Mouse (Mus musculus) lung, embryonic 15.5 days (tissue): Measurements from ENCODE around the gene Primpol. TPM values are rescaled to one million over a fixed set of nuclear protein-coding genes. Genes with fewer than 3 reads are reported as not detected.
"Not testable (repeated sequence)": the region's sequence is repeated elsewhere in the genome, so short reads cannot be mapped to it uniquely, and the experiment has no call there.

Experiments
- ATAC-seq: fragments of 200-750 bp; cut with Nextera tagmentation; 2 replicates; pipeline ENCODE4 v1.8.0; 2017; ENCODE audit warnings: moderate number of reproducible peaks, borderline replicate concordance; ENCODE audit not compliant: low FRiP score, low TSS enrichment; ENCODE audit errors: extremely low read depth
- H3K27ac ChIP-seq: fragments of 300-500 bp; sonication (generic); 2 replicates; pipeline ENCODE4 v1.5.1; 2015; ENCODE audit warnings: moderate library complexity, mild to moderate bottlenecking, inconsistent platforms
- H3K27me3 ChIP-seq: fragments of 300-500 bp; sonication (generic); 2 replicates; pipeline ENCODE4 v1.6.1; 2015; ENCODE audit warnings: inconsistent platforms
- H3K36me3 ChIP-seq: fragments of 300-500 bp; sonication (generic); 2 replicates; pipeline ENCODE4 v1.6.1; 2015; ENCODE audit warnings: inconsistent platforms
- H3K4me1 ChIP-seq: fragments of 300-500 bp; sonication (generic); 2 replicates; pipeline ENCODE4 v1.6.1; 2015; ENCODE audit warnings: inconsistent platforms
- H3K4me2 ChIP-seq: fragments of 300-500 bp; sonication (generic); 2 replicates; pipeline ENCODE4 v1.6.1; 2015; ENCODE audit warnings: inconsistent platforms, mild to moderate bottlenecking, moderate library complexity
- H3K4me3 ChIP-seq: fragments of 300-500 bp; sonication (generic); 2 replicates; pipeline ENCODE4 v1.5.1; 2015; ENCODE audit warnings: mild to moderate bottlenecking, inconsistent platforms
- H3K9ac ChIP-seq: fragments of 300-500 bp; sonication (generic); 2 replicates; pipeline ENCODE4 v1.6.1; 2015; ENCODE audit warnings: inconsistent platforms
- H3K9me3 ChIP-seq: fragments of 300-500 bp; sonication (generic); 2 replicates; pipeline ENCODE4 v1.6.1; 2016; ENCODE audit warnings: inconsistent platforms
- WGBS: fragments of 180-500 bp; shearing (Covaris S2); methylation state at CpG from one replicate; pipeline ENCODE4 v1.1.7; 2015; 5-methylcytosine and 5-hydroxymethylcytosine counted together
- polyA plus RNA-seq: library from polyadenylated mRNA; unstranded; fragments of >200 nt; fragmentation: Nextera tagmentation; extraction: Ambion mirVana; gene quantifications from 2 replicates; pipeline ENCODE4 v1.2.1, GENCODE M21; 2015

Gene Primpol
- polyA plus RNA-seq, 1 experiment from 2014 or later, result 13.4 TPM

DNA sequence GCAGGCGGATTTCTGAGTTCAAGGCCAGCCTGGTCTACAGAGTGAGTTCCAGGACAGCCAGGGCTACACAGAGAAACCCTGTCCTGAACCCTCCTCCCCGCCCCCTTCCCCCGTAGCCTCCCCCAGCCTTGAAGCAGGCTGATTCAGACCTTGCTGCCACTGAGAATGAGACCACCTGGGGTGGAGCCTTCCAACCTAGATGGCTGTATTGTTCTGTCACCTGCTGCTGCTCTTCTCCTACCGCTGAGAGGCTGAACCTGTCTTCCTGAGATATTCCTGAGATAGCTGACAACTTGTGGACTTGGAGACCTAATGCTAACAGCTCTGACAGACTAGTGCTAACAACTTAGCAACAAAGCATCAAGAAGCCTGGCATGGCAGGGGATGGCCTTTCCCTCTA is 32.7 kb downstream of the Primpol start:
- H3K4me1 ChIP-seq, H3K27ac ChIP-seq, H3K9ac ChIP-seq: not testable (repeated sequence)

DNA sequence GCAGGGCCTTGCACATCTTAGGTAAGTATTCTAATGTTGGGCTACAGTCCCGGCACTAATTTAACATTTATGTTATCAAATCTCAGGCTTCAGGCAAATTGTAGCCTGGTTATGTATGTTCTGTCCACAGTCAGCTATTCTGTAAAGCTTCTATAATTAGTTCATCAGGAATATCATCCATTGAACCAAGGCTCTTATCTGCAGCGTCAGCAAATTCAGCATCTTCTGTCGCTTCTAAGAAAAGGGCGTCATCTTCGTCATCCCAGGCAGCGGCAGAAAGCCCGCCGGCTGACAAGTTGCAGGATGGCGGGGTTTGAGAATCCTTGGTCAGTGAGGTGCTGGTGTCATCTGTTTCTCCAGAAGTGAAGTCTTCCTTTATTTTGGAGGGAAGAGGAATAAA is 38.2 kb downstream of the Primpol start:
- H3K4me2 ChIP-seq, result no peak overlapping the region
- H3K4me3 ChIP-seq, result no peak overlapping the region
- H3K9ac ChIP-seq, result no peak overlapping the region
- H3K27me3 ChIP-seq, result no peaks in the 10 kb centered on the region
- H3K9me3 ChIP-seq, result no peaks in the 10 kb centered on the region
- WGBS, result 94% methylated on average over 9 of the region's 9 CpGs
- H3K27ac ChIP-seq, result no peak overlapping the region
- H3K4me1 ChIP-seq, result no peaks in the 10 kb centered on the region
- no peak for ATAC-seq
- peaks cover 60% of the 10 kb centered on the region for H3K36me3 ChIP-seq

More for the DNA sequence above, 32.7 kb downstream of the Primpol start:
- not testable (repeated sequence) for H3K9me3 ChIP-seq, H3K4me2 ChIP-seq, H3K4me3 ChIP-seq, ATAC-seq, H3K27me3 ChIP-seq
- peaks cover 14% of the 10 kb centered on the region for H3K36me3 ChIP-seq
- 55% methylated on average over 4 of the region's 4 CpGs for WGBS

GRCm38 (mm10) chr8:46573964-46574363 is 43.0 kb downstream of the Primpol start:
- Histone ChIP-seq H3K27ac (no peak overlapping the region), H3K4me2 (no peak overlapping the region), H3K27me3 (no peaks in the 10 kb centered on the region), H3K9ac (no peak overlapping the region), H3K36me3 (peaks cover 50% of the 10 kb centered on the region), H3K4me3 (no peak overlapping the region), H3K9me3 (no peaks in the 10 kb centered on the region), H3K4me1 (peaks cover 9% of the 10 kb centered on the region; the same call in 1 of the 2 replicates)
- no peak for ATAC-seq
- 86% methylated on average over 2 of the region's 2 CpGs for WGBS

DNA sequence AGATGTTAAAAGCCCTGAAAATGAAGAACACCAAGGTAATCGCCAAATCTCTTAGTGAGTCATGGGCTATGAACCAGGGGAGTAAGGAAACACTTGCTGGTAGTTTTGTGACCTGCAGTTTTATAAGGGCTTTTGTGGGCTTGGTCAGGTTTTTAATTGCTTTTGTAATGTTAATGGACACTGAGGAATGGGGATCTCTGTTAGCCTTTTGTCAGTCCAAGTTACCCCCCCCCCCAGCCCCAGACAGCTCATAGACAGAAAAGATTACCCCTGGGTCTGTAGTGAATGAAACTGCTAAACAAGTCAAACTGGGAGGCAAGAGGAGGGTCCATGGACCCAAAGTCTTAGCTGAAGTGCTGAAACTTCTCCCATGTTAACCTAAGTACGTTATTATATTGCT is 43.6 kb downstream of the Primpol start:
- peaks cover 45% of the 10 kb centered on the region for H3K36me3 ChIP-seq
- WGBS, result 91% methylated on average over 2 of the region's 2 CpGs

DNA sequence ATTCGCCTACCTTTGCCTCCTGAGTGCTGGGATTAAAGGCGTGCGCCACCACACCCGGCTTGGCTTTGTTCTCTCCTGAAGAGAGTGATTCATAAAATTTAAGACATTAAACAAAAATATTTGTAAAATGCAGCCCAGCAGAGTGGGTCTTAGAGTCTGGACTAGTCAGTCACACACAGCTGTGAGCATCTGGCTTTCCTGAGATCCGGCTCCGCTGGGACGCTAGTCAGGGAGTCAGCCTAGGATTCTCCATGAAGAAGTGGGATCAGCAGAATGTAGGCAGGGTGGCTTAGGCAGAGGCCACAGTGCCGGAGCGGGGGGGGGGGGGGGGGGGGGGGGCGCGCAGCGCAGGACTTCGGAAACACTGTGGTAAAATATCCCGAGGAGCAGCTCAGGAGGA is 46.3 kb downstream of the Primpol start:
- no peak overlapping the region for H3K4me3 ChIP-seq
- H3K27me3 ChIP-seq, result no peaks in the 10 kb centered on the region
- H3K9me3 ChIP-seq, result no peaks in the 10 kb centered on the region
- 83% methylated on average over 10 of the region's 14 CpGs for WGBS
- H3K36me3 ChIP-seq, result peaks cover 22% of the 10 kb centered on the region; the same call in 1 of the 2 replicates
- H3K4me2 ChIP-seq, result no peak overlapping the region
- no peak for ATAC-seq
- no peak overlapping the region for H3K27ac ChIP-seq
- H3K9ac ChIP-seq, result no peak overlapping the region
- H3K4me1 ChIP-seq, result peaks cover 14% of the 10 kb centered on the region

More for the DNA sequence above, 43.6 kb downstream of the Primpol start:
- Histone ChIP-seq H3K4me3 (no peak overlapping the region), H3K4me2 (no peak overlapping the region), H3K9me3 (no peaks in the 10 kb centered on the region), H3K27ac (no peak overlapping the region), H3K9ac (no peak overlapping the region), H3K4me1 (peaks cover 9% of the 10 kb centered on the region; the same call in 1 of the 2 replicates), H3K27me3 (no peaks in the 10 kb centered on the region)
- no peak for ATAC-seq

GRCm38 (mm10) chr8:46569659-46570441 is 47.2 kb downstream of the Primpol start:
- Histone ChIP-seq H3K9ac (no peak overlapping the region), H3K9me3 (no peaks in the 10 kb centered on the region), H3K4me3 (no peak overlapping the region), H3K27me3 (no peaks in the 10 kb centered on the region), H3K36me3 (peaks cover 17% of the 10 kb centered on the region; the same call in 1 of the 2 replicates), H3K4me2 (no peak overlapping the region), H3K27ac (peak overlapping the region; percentile 57), H3K4me1 (peaks cover 14% of the 10 kb centered on the region)
- ATAC-seq, result peak; percentile 40; the same call in 1 of the 2 replicates
- 62% methylated on average over 19 of the region's 19 CpGs for WGBS

- peaks cover 9% of the 10 kb centered on the region; the same call in 1 of the 2 replicates for H3K36me3 ChIP-seq
- WGBS, result 77% methylated on average over 2 of the region's 2 CpGs
- H3K9me3 ChIP-seq, result no peaks in the 10 kb centered on the region
- H3K4me2 ChIP-seq, result no peak overlapping the region
- no peak overlapping the region for H3K27ac ChIP-seq
- no peaks in the 10 kb centered on the region for H3K27me3 ChIP-seq
- no peak overlapping the region for H3K4me3 ChIP-seq
- H3K4me1 ChIP-seq, result peaks cover 14% of the 10 kb centered on the region
- no peak for ATAC-seq
- no peak overlapping the region for H3K9ac ChIP-seq
Measured at GRCm38 (mm10) chr8:46568942-46569341, 48.1 kb downstream of the Primpol start.

GRCm38 (mm10) chr8:46567946-46568345 is 49.1 kb downstream of the Primpol start:
- H3K4me2 ChIP-seq, result no peak overlapping the region
- WGBS, result 64% methylated on average over 8 of the region's 8 CpGs
- H3K4me1 ChIP-seq, result peaks cover 14% of the 10 kb centered on the region
- H3K36me3 ChIP-seq, result peaks cover 2% of the 10 kb centered on the region; the same call in 1 of the 2 replicates
- peak overlapping the region; percentile 59 for H3K27ac ChIP-seq
- no peak overlapping the region for H3K9ac ChIP-seq
- H3K4me3 ChIP-seq, result no peak overlapping the region
- H3K27me3 ChIP-seq, result no peaks in the 10 kb centered on the region
- H3K9me3 ChIP-seq, result no peaks in the 10 kb centered on the region
- 0 out of 2 replicates have a peak, but pooled peaks have one; percentile 62 for ATAC-seq

GRCm38 (mm10) chr8:46566914-46567529 is 50.0 kb downstream of the Primpol start:
- Histone ChIP-seq H3K36me3 (no peaks in the 10 kb centered on the region; the same call in 1 of the 2 replicates), H3K27ac (peak overlapping the region; percentile 59), H3K27me3 (no peaks in the 10 kb centered on the region), H3K4me2 (no peak overlapping the region), H3K4me3 (no peak overlapping the region), H3K9me3 (no peaks in the 10 kb centered on the region), H3K4me1 (peaks cover 14% of the 10 kb centered on the region), H3K9ac (no peak overlapping the region)
- 73% methylated on average over 7 of the region's 7 CpGs for WGBS
- no peak for ATAC-seq

GRCm38 (mm10) chr8:46562333-46562732 is 54.7 kb downstream of the Primpol start:
- 74% methylated on average over 16 of the region's 16 CpGs for WGBS
- peaks cover 18% of the 10 kb centered on the region; the same call in 1 of the 2 replicates for H3K36me3 ChIP-seq

GRCm38 (mm10) chr8:46559428-46559827 is 57.6 kb downstream of the Primpol start:
- Histone ChIP-seq H3K36me3 (peaks cover 28% of the 10 kb centered on the region; the same call in 1 of the 2 replicates), H3K4me3 (no peak overlapping the region), H3K4me1 (no peaks in the 10 kb centered on the region), H3K27me3 (no peaks in the 10 kb centered on the region), H3K9ac (no peak overlapping the region), H3K27ac (no peak overlapping the region), H3K9me3 (no peaks in the 10 kb centered on the region), H3K4me2 (no peak overlapping the region)
- 65% methylated on average over 6 of the region's 6 CpGs for WGBS
- no peak for ATAC-seq

More at GRCm38 (mm10) chr8:46562333-46562732, 54.7 kb downstream of the Primpol start:
- 0 out of 2 replicates have a peak, but pooled peaks cover 4% of the 10 kb centered on the region for H3K4me1 ChIP-seq
- no peaks in the 10 kb centered on the region for H3K9me3 ChIP-seq
- no peaks in the 10 kb centered on the region for H3K27me3 ChIP-seq
- no peak overlapping the region for H3K9ac ChIP-seq
- H3K4me2 ChIP-seq, result no peak overlapping the region
- H3K27ac ChIP-seq, result no peak overlapping the region
- ATAC-seq, result no peak
- no peak overlapping the region for H3K4me3 ChIP-seq

GRCm38 (mm10) chr8:46552441-46552765 is 64.6 kb downstream of the Primpol start:
- Histone ChIP-seq H3K27me3 (no peaks in the 10 kb centered on the region), H3K9me3 (no peaks in the 10 kb centered on the region), H3K4me1 (peaks cover 10% of the 10 kb centered on the region; the same call in 1 of the 2 replicates), H3K27ac (0 out of 2 replicates have a peak overlapping the region, but pooled peaks have one; percentile 40), H3K9ac (peak overlapping the region; percentile 58), H3K4me2 (peak overlapping the region; percentile 76), H3K4me3 (peak overlapping the region; percentile 68), H3K36me3 (peaks cover 10% of the 10 kb centered on the region; the same call in 1 of the 2 replicates)
- 3% methylated on average over 10 of the region's 10 CpGs for WGBS
- ATAC-seq, result no peak
